Mouse (Mus musculus) layer of hippocampus, postnatal 25 days (tissue): ENCODE results near the gene Gm49661. TPM values are rescaled to one million over a fixed set of nuclear protein-coding genes. Genes with fewer than 3 reads are reported as not detected.

Experiments
- DNase-seq, 2 experiments: peaks; one replicate each; pipeline ENCODE4 v3.0.0; 2022; ENCODE audit warnings: mixed read lengths in 2 of 2, low spot score in 1 of 2; ENCODE audit errors: extremely low spot score in 1 of 2
- microRNA-seq, 2 experiments: library from miRNA; unstranded; fragments of <30 nt; microRNA quantifications; one replicate each; pipeline ENCODE4 v1.2.0; 2021
- total RNA-seq, 2 experiments: library from RNA; stranded (reverse); gene quantifications; 2 replicates each; pipeline ENCODE4 v1.2.3; 2021

Gm49661 gene
- total RNA-seq, 2 experiments from 2014 or later: not detected

DNA sequence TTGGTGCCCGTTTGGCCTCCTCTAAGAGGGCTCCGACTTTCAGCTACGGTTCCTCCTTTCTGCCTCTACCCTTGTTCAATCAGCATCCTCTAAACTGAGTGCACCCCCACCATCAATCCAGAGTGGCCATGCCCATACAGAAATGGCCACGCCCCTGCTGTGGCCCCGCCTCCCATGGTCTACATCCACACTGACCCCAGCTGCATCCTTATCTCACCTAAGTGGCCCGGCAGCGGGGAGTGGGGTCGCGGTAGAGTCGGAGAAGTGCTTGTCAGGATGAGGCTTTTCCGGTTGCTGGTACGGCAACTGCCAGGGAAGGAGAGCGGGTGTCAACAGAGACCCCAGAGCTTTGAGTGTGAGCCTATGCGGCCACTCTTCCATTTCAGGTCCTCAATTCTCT, 33.7 kb downstream of the Gm49661 start:
- DNase-seq: no peak

- no peak for DNase-seq
These were observed 34.4 kb downstream of the Gm49661 start for GRCm38 (mm10) chr8:84934860-84935259.

GRCm38 (mm10) chr8:84933767-84934559, 35.3 kb downstream of the Gm49661 start:
- DNase-seq: no peak

GRCm38 (mm10) chr8:84930582-84930981, 38.7 kb downstream of the Gm49661 start:
- no peak for DNase-seq

- DNase-seq: peak in 1 of 2 experiments; percentile 80
These were observed 40.6 kb downstream of the Gm49661 start for GRCm38 (mm10) chr8:84928456-84929306.

GRCm38 (mm10) chr8:84927513-84927912, 41.7 kb downstream of the Gm49661 start:
- DNase-seq: no peak

DNA sequence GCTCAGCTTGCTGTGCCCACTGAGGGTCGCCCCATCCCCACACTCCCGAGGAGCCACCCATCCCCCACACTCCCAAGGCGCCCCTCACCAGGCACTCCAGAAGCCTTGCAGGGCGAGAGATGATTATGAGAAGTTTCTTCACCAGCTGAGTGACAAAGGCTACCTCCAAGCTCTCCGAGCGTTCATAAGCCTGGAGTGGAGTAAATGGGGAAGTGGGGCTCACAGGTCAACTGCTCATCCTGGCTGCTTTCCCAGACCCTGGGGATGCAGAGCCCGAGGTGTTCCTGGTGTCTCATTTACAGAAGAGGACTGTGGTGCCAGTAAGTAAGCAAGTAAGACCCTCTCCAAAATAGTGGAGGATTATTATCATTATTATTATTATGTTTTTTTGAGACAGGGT, 43.7 kb downstream of the Gm49661 start:
- DNase-seq: no peak

DNA sequence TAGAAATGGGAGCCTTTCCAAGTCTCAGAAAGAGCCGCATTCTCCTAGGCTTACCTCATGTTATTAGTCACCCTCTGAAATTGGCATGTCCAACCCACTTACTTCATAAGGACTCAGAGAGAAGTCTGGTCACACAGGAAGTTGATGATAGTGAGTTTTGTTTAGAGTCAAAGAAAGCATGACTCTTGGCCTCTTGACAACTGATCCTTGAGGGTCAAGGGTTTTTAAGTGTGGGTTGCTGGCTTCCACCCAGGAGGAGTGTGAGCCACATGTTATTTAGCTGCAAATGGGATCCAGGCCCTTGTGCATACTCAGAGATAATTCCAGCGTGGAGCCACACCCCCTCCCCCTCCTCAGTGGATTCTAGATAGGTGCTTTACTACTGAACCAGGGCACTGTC, 47.6 kb downstream of the Gm49661 start:
- DNase-seq: no peak

- DNase-seq: no peak
These were observed 50.6 kb downstream of the Gm49661 start for GRCm38 (mm10) chr8:84918646-84919045.

DNA sequence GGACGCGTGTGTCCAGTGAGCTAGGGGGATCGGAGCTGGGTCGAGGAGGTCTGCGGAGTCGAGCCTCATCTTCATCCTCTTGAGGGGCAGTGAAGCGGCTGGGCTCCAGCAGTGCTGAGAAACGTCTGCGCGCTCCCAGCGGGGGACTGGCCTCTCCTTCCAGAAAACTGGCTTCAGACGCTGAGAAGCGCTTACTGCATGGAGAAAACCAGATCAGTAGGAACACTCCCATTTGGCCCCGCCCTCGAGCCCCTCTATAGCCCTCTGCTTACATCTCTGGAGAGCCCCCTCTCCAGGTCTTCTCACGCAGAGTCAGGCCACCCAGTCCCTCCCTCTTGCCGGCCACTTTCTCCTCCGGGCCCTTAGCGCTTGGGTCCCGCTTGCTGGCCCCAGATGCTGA, 51.5 kb downstream of the Gm49661 start:
- no peak for DNase-seq

Small RNAs within 50 kb of the gene (microRNA-seq; reads per million reads assigned to microRNA genes)
- gene Gm24197: 3.1 to 3.6 reads per million in 2 experiments

Other genes starting within 250 kb of the Gm49661 start
- not detected for gene G430095P16Rik, start 246.4 kb downstream of the Gm49661 start, total RNA-seq
- gene Nfix, start 169.1 kb downstream of the Gm49661 start, total RNA-seq: 100 to 1,000 TPM; 406 to 477 TPM
- 10 to 100 TPM in 1 of 2 experiments, 1 to 10 TPM in 1; 9.3 to 10.6 TPM for gene Dand5, start 146.6 kb downstream of the Gm49661 start, total RNA-seq
- 10 to 100 TPM; 23.7 to 27.3 TPM for gene Gadd45gip1, start 137.9 kb downstream of the Gm49661 start, total RNA-seq
- 10 to 100 TPM; 67.0 to 69.7 TPM for gene Rad23a, start 128.8 kb downstream of the Gm49661 start, total RNA-seq
- gene Calr, start 122.5 kb downstream of the Gm49661 start, total RNA-seq: 100 to 1,000 TPM; 473 to 552 TPM
- 10 to 100 TPM; 52.4 to 53.3 TPM for gene Farsa, start 112.4 kb downstream of the Gm49661 start, total RNA-seq
- gene Syce2, start 97.3 kb downstream of the Gm49661 start, total RNA-seq: 10 to 100 TPM; 16.5 to 18.0 TPM
- 10 to 100 TPM; 32.4 to 39.7 TPM for gene Gcdh, start 75.5 kb downstream of the Gm49661 start, total RNA-seq
- gene Klf1, start 67.5 kb downstream of the Gm49661 start, total RNA-seq: under 1 TPM in 1 of 2 experiments, not detected in 1; 0.17 TPM
- 1 to 10 TPM; 3.7 to 4.3 TPM for gene Dnase2a, start 60.9 kb downstream of the Gm49661 start, total RNA-seq
- 100 to 1,000 TPM in 1 of 2 experiments, 10 to 100 TPM in 1; 75.7 to 100 TPM for gene Mast1, start 32.1 kb downstream of the Gm49661 start, total RNA-seq
- gene Rtbdn, start 22.4 kb downstream of the Gm49661 start, total RNA-seq: 1 to 10 TPM in 1 of 2 experiments, under 1 TPM in 1; 0.47 to 1.3 TPM
- 100 to 1,000 TPM; 335 to 353 TPM for gene Prdx2, start 154 bp upstream of the Gm49661 start, total RNA-seq
- gene Rnaseh2a, start 334 bp upstream of the Gm49661 start, total RNA-seq: 10 to 100 TPM; 37.1 to 41.5 TPM
- 10 to 100 TPM; 67.9 to 68.8 TPM for gene Junb, start 9.3 kb upstream of the Gm49661 start, total RNA-seq
- gene Hook2, start 21.2 kb upstream of the Gm49661 start, total RNA-seq: 1 to 10 TPM; 7.6 to 9.3 TPM
- gene Best2, start 45.1 kb upstream of the Gm49661 start, total RNA-seq: not detected
- gene Asna1, start 55.8 kb upstream of the Gm49661 start, total RNA-seq: 100 to 1,000 TPM; 116 to 128 TPM
- gene Trir, start 57.4 kb upstream of the Gm49661 start, total RNA-seq: 100 to 1,000 TPM; 130 to 144 TPM
- gene Tnpo2, start 67.5 kb upstream of the Gm49661 start, total RNA-seq: 100 to 1,000 TPM; 145 to 159 TPM
- 10 to 100 TPM; 19.7 to 27.8 TPM for gene Fbxw9, start 90.6 kb upstream of the Gm49661 start, total RNA-seq
- gene Gm5741, start 98.5 kb upstream of the Gm49661 start, total RNA-seq: not detected
- gene Dhps, start 102.3 kb upstream of the Gm49661 start, total RNA-seq: 10 to 100 TPM; 57.7 to 62.0 TPM
- 10 to 100 TPM; 57.7 to 69.0 TPM for gene Wdr83os, start 111.3 kb upstream of the Gm49661 start, total RNA-seq
- 10 to 100 TPM; 28.7 to 32.3 TPM for gene Wdr83, start 111.9 kb upstream of the Gm49661 start, total RNA-seq
- gene Man2b1, start 113.8 kb upstream of the Gm49661 start, total RNA-seq: 10 to 100 TPM; 36.1 to 41.8 TPM
- 1 to 10 TPM; 7.0 to 7.1 TPM for gene Zfp791, start 153.7 kb upstream of the Gm49661 start, total RNA-seq
- not detected for gene Cks1brt, start 182.5 kb upstream of the Gm49661 start, total RNA-seq